Comparison of ENCODE assay signal across 23 mouse cellular contexts in the genomic region with DNA sequence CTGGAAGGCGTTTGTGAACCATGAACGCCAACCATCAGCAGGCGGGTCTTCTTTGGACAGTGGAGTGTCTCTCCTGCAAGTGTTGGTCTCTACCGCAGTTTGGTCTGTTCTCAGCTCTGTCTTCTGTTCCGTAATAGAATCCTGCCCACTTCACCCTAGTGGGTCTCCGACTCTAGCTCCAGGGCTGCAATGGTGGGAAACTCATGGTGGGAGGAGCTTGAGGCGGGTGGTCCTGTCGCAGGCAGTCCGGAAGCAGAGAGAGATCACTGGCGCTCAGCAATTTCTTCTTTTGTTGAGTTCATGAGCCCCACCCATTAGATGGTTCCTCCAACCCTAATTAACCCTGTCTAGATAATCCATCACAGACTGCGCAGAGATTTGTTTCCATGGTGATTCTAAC. TPM values are rescaled to one million over a fixed set of nuclear protein-coding genes. Genes with fewer than 3 reads are reported as not detected.
A peak's percentile ranks its signal among the peaks of the same experiment; 100 is the strongest.
DNase-seq lines count a peak whose midpoint lies in the region; ATAC-seq and TF ChIP-seq lines count a peak whose summit lies in the region.
"Had no signal": no experiment of that assay in that cellular context is flagged by ENCODE, and none has a peak within 500 bp of the region (broad histone marks: within the 10 kb centered on the region; RNA-seq: fewer than 3 reads in every experiment).

No protein-coding gene starts in this region.

- no peak overlapping the region for H3K9ac ChIP-seq in lung, embryonic 14.5 days
- no peak overlapping the region for H3K9ac ChIP-seq in liver, embryonic 12.5 days
- H3K9ac ChIP-seq: embryonic facial prominence, embryonic 12.5 days; forebrain, embryonic 15.5 days; heart, embryonic 12.5 days; hindbrain, embryonic 15.5 days had no signal

- H3K4me2 ChIP-seq in lung, embryonic 14.5 days, result no peak overlapping the region
- no peak overlapping the region for H3K4me2 ChIP-seq in liver, embryonic 12.5 days
- H3K4me2 ChIP-seq: embryonic facial prominence, embryonic 12.5 days; forebrain, embryonic 15.5 days; heart, embryonic 12.5 days; hindbrain, embryonic 15.5 days had no signal

- no peak overlapping the region for H3K4me3 ChIP-seq in lung, embryonic 14.5 days (ENCODE audit: low read depth, low read length)
- H3K4me3 ChIP-seq in testis, adult 2 months (ENCODE audit: control insufficient read depth, low read depth, low read length), result peak overlapping the region; percentile 16
- no peak overlapping the region for H3K4me3 ChIP-seq in liver, embryonic 12.5 days
- H3K4me3 ChIP-seq: embryonic facial prominence, embryonic 12.5 days; forebrain, embryonic 15.5 days; heart, adult 2 months; heart, embryonic 12.5 days; hindbrain, embryonic 10.5 days; hindbrain, embryonic 15.5 days had no signal

- WGBS in lung, embryonic 14.5 days, result 76% methylated on average over 11 of the region's 11 CpGs
- 75% methylated on average over 11 of the region's 11 CpGs for WGBS in liver, embryonic 12.5 days (ENCODE audit: insufficient replicate concordance)

- H3K4me1 ChIP-seq in lung, embryonic 14.5 days (ENCODE audit: insufficient read depth), result peaks cover 7% of the 10 kb centered on the region
- peaks cover 6% of the 10 kb centered on the region for H3K4me1 ChIP-seq in testis, adult 2 months (ENCODE audit: control insufficient read depth, insufficient read depth, low read length)
- H3K4me1 ChIP-seq in liver, embryonic 12.5 days, result no peaks in the 10 kb centered on the region
- H3K4me1 ChIP-seq: embryonic facial prominence, embryonic 12.5 days; forebrain, embryonic 15.5 days had no signal

- TF ChIP-seq POLR2A in testis, adult 2 months (IDR thresholded peaks at IDR 0.05; ENCODE audit: control insufficient read depth, low read depth, low read length), result no peak

- no peaks in the 10 kb centered on the region for H3K9me3 ChIP-seq in lung, embryonic 14.5 days (ENCODE audit: low read depth, low read length)
- H3K9me3 ChIP-seq in liver, embryonic 12.5 days (replicated peaks), result no peaks in the 10 kb centered on the region
- H3K9me3 ChIP-seq: embryonic facial prominence, embryonic 12.5 days; forebrain, embryonic 15.5 days; heart, embryonic 12.5 days; hindbrain, embryonic 10.5 days; hindbrain, embryonic 15.5 days had no signal

- TF ChIP-seq CTCF in lung, embryonic 14.5 days (IDR thresholded peaks at IDR 0.05; ENCODE audit: low read depth), result no peak
- TF ChIP-seq CTCF in testis, adult 2 months (IDR thresholded peaks at IDR 0.05; ENCODE audit: control insufficient read depth, insufficient read depth, insufficient replicate concordance, low read depth, low read length), result no peak

- no peak overlapping the region; the same call in 1 of the 2 replicates for H3K27ac ChIP-seq in lung, embryonic 14.5 days (ENCODE audit: low read depth)
- H3K27ac ChIP-seq in testis, adult 2 months (ENCODE audit: control insufficient read depth, insufficient read depth, low read depth, low read length), result no peak overlapping the region
- H3K27ac ChIP-seq in liver, embryonic 12.5 days, result no peak overlapping the region
- H3K27ac ChIP-seq: embryonic facial prominence, embryonic 12.5 days; forebrain, embryonic 15.5 days; heart, adult 2 months; hindbrain, embryonic 10.5 days; hindbrain, embryonic 15.5 days had no signal

- no peaks in the 10 kb centered on the region for H3K36me3 ChIP-seq in lung, embryonic 14.5 days (ENCODE audit: insufficient read depth)
- no peaks in the 10 kb centered on the region for H3K36me3 ChIP-seq in testis, adult 2 months (ENCODE audit: control insufficient read depth, insufficient read depth, low read length)
- H3K36me3 ChIP-seq in liver, embryonic 12.5 days, result no peaks in the 10 kb centered on the region
- H3K36me3 ChIP-seq: embryonic facial prominence, embryonic 12.5 days; forebrain, embryonic 15.5 days; heart, embryonic 12.5 days; hindbrain, embryonic 10.5 days; hindbrain, embryonic 15.5 days had no signal

- ATAC-seq in lung, embryonic 14.5 days (ENCODE audit: insufficient read depth), result peak; percentile 42; the same call in 1 of the 2 replicates
- ATAC-seq in liver, embryonic 12.5 days, result no peak
- ATAC-seq: CD4-positive, CD25-positive, alpha-beta regulatory T cell, adult 4 months; forebrain, embryonic 15.5 days; Patski had no signal

- DNase-seq in heart, adult 11 months, result peak; percentile 83
- DNase-seq in heart, adult 8-10 months (ENCODE audit: low spot score), result no peak
- no peak for DNase-seq in lung, embryonic 14.5 days
- DNase-seq in lung, postnatal 25 days (ENCODE audit: low spot score), result no peak
- DNase-seq in testis, postnatal 14 days (ENCODE audit: low spot score), result no peak
- DNase-seq in layer of hippocampus, postnatal 36 days, result no peak
- DNase-seq: adrenal gland, postnatal 10 days; B cell, adult 2 months; cerebellum, adult 11 months; cerebellum, adult 8-10 months; cerebellum, postnatal 14 days; gastrocnemius, postnatal 10 days; heart, adult 2 months had no signal

- no peaks in the 10 kb centered on the region for H3K27me3 ChIP-seq in lung, embryonic 14.5 days (ENCODE audit: insufficient read depth, low read length)
- H3K27me3 ChIP-seq in testis, adult 2 months (ENCODE audit: control insufficient read depth, insufficient read depth, low read length), result no peaks in the 10 kb centered on the region
- no peaks in the 10 kb centered on the region for H3K27me3 ChIP-seq in liver, embryonic 12.5 days (replicated peaks)
- H3K27me3 ChIP-seq: embryonic facial prominence, embryonic 12.5 days; forebrain, embryonic 15.5 days; heart, embryonic 12.5 days; hindbrain, embryonic 15.5 days had no signal

RNA-seq across cellular contexts. Expression of gene Rerg, which starts 20.7 kb away (rescaled TPM):
- 1 to 10 TPM; 2.4 to 3.0 (median 2.7) TPM for total RNA-seq in heart, adult 8-10 months (2022)
- polyA plus RNA-seq in lung, embryonic 14.5 days (2014; fragmentation: Nextera tagmentation; extraction: Ambion mirVana), result 21.3 and 22.0 TPM in 2 replicates
- polyA plus RNA-seq in testis, adult 2 months (2012; rRNA removed), result 2.8 and 3.4 TPM in 2 replicates
- polyA plus RNA-seq in liver, embryonic 12.5 days (2016; fragmentation: Nextera tagmentation; extraction: Ambion mirVana), result 2.8 and 3.0 TPM in 2 replicates
- 10 to 100 TPM; 37.5 to 41.0 TPM for total RNA-seq in layer of hippocampus, postnatal 36 days (2021)
- total RNA-seq: common myeloid progenitor, adult 5-6 weeks had no signal
- polyA plus RNA-seq: CD4-positive, CD25-positive, alpha-beta regulatory T cell, adult 4 months had no signal
